Mouse (Mus musculus) embryonic facial prominence, embryonic 14.5 days (tissue): ENCODE results near the gene Mn1. TPM values are rescaled to one million over a fixed set of nuclear protein-coding genes. Genes with fewer than 3 reads are reported as not detected.

Source experiments
- ATAC-seq: fragments of 200-750 bp; cut with Nextera tagmentation; 2 replicates; pipeline ENCODE4 v1.8.0; 2017; ENCODE audit warnings: low read depth, moderate number of reproducible peaks, moderate TSS enrichment
- DNase-seq: peaks from one replicate; pipeline ENCODE4 v3.0.0-alpha.2; 2015; ENCODE audit warnings: low spot score
- H3K27ac ChIP-seq: fragments of 300-500 bp; sonication (generic); replicated peaks from 2 replicates; pipeline ENCODE4 v1.5.1; 2014; ENCODE audit warnings: low read depth, mild to moderate bottlenecking, low read length, moderate library complexity
- H3K27me3 ChIP-seq: fragments of 300-500 bp; sonication (generic); replicated peaks from 2 replicates; pipeline ENCODE4 v1.6.1; 2014; ENCODE audit warnings: low read length; ENCODE audit not compliant: control insufficient read depth, insufficient read depth
- H3K36me3 ChIP-seq: fragments of 300-500 bp; sonication (generic); 2 replicates; pipeline ENCODE4 v1.6.1; 2014; ENCODE audit warnings: low read length, mixed read lengths; ENCODE audit not compliant: control insufficient read depth, insufficient read depth
- H3K4me1 ChIP-seq: fragments of 300-500 bp; sonication (generic); 2 replicates; pipeline ENCODE4 v1.6.1; 2014; ENCODE audit warnings: antibody characterized with exemption, low read length; ENCODE audit not compliant: control insufficient read depth, insufficient read depth
- H3K4me2 ChIP-seq: fragments of 300-500 bp; sonication (generic); 2 replicates; pipeline ENCODE4 v1.6.1; 2014; ENCODE audit warnings: low read depth, mild to moderate bottlenecking, low read length, moderate library complexity, mixed read lengths
- H3K4me3 ChIP-seq: fragments of 300-500 bp; sonication (generic); 2 replicates; pipeline ENCODE4 v1.5.1; 2014; ENCODE audit warnings: low read depth, mild to moderate bottlenecking, low read length
- H3K9ac ChIP-seq: fragments of 300-500 bp; sonication (generic); 2 replicates; pipeline ENCODE4 v1.6.1; 2014; ENCODE audit warnings: low read depth, mild to moderate bottlenecking, low read length, moderate library complexity, mixed read lengths
- H3K9me3 ChIP-seq: fragments of 300-500 bp; sonication (generic); 2 replicates; pipeline ENCODE4 v1.6.1; 2016; ENCODE audit warnings: low read length; ENCODE audit not compliant: control insufficient read depth
- WGBS: fragments of 180-500 bp; shearing (Covaris S2); extraction: QIAGEN DNeasy Blood & Tissue Kit; methylation state at CpG from one replicate; pipeline ENCODE4 v1.1.7; 2014; 5-methylcytosine and 5-hydroxymethylcytosine counted together
- polyA plus RNA-seq: library from polyadenylated mRNA; unstranded; fragments of >200 nt; fragmentation: Nextera tagmentation; extraction: Ambion mirVana; gene quantifications from 2 replicates; pipeline ENCODE4 v1.2.1, GENCODE M21; 2014

Mn1 gene
- 29.1 and 33.3 TPM in 2 replicates for polyA plus RNA-seq

DNA sequence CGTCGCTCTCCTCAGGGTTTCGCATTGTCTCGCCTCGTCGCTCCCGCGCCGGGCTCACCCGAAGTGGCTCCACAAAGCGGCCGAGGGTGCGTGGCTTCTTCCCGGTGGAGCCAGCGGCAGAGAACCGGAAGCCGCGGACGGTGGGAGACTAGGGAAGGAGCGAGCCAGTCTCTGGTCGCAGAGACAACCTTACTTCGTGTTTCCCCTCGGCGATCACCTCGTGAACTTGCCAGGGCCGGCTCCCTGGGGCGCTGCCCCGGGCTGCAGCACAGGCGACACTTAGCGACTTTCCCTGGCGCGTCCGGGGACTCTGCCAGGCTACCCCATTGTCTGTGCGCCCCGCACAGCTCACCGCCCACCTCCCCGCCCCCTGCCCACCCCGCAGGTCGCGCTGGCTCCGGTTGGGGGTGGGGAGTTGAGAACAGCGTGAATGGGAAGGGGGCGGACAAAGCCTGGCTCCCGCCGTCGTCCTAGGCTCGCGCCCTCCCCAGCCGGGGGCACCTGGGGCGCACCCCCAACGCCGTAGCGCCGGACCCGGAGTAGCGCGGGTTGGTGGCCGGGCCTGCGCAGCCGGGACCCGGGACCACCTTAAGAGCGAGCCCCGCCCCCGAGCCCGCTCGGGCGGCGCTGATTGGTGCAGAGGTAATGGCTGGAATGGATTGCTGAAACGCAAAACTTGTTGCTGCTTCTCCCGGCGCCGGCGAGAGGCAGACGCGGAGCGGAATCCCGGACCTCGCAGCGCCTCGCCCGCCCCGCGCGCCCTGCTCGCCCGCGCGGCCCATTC lies at the start of gene Mn1:
Gene Mn1, plus strand, starts transcription at position 772 of the 784 bp plus-strand sequence.
- Histone ChIP-seq H3K4me3 (peak within 1 kb of the TSS; percentile 94), H3K27ac (peak within 1 kb of the TSS; percentile 95), H3K27me3 (no peaks in the 10 kb centered on the region), H3K9me3 (no peaks in the 10 kb centered on the region), H3K9ac (peak within 1 kb of the TSS; percentile 98), H3K4me1 (peaks cover 21% of the 10 kb centered on the region), H3K36me3 (peaks cover 35% of the 10 kb centered on the region), H3K4me2 (peak within 1 kb of the TSS; percentile 97)
- ATAC-seq (peak; percentile 92), DNase-seq (peak; percentile 98)
- under 1% methylated on average over 50 of the region's 88 CpGs for WGBS

DNA sequence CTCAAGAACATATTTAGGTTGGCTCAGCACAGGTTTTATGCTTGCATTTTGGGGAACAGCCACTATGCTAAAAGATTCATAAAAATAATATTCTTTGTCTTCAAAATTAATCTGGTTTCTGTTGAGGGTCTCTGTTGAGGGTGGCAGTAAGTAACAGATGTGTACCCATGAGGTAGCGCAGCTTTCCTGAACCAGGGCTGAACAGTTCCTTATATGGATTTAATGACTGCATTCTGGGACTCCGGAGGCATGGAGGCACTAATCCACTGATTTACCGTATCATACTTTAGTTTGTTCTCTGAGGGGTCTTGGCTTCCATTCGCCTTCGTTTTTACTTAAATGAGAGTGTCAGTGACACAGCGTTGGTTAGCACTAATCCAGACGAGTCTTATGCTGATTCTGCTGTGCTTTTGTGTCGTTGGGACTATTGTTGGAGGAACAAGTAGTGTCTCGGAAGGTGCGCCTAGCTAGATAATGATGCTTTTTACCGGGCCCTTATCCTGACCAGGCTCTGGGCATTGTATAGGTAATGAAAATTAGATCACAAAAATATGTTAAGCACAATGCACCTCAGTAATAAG lies 49.1 kb upstream of the Mn1 start:
- no peak overlapping the region for H3K4me3 ChIP-seq
- H3K9ac ChIP-seq = no peak overlapping the region
- peaks cover 51% of the 10 kb centered on the region for H3K36me3 ChIP-seq
- ATAC-seq (no peak), DNase-seq (no peak)
- no peak overlapping the region for H3K27ac ChIP-seq
- WGBS = 70% methylated on average over 11 of the region's 11 CpGs
- no peaks in the 10 kb centered on the region for H3K9me3 ChIP-seq
- H3K4me1 ChIP-seq = no peaks in the 10 kb centered on the region
- H3K4me2 ChIP-seq = no peak overlapping the region
- no peaks in the 10 kb centered on the region for H3K27me3 ChIP-seq

DNA sequence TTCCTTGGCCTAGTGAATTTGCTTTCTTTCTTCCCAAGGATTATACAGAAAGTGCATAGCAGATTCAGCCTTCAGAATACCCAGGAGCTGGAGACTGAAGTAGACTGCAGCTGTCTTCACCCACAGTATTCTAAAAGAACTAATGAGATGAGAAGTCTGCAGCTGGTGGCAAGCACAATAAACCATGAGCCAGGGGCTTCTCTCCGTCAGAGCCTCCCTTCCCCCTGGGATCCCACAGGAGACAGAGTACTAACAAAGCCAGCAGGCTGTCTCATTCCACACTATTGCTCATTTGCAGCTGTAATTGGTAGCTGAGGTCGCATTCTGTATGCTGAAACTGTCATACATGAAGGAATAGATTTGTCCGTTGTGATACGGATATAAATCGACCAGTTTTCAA lies 48.6 kb upstream of the Mn1 start:
- no peak overlapping the region for H3K4me3 ChIP-seq
- H3K27me3 ChIP-seq = no peaks in the 10 kb centered on the region
- no peak overlapping the region for H3K4me2 ChIP-seq
- no peak overlapping the region for H3K9ac ChIP-seq
- H3K4me1 ChIP-seq = no peaks in the 10 kb centered on the region
- peak; percentile 84 for DNase-seq
- peak; percentile 67; the same call in 1 of the 2 replicates for ATAC-seq
- peaks cover 55% of the 10 kb centered on the region for H3K36me3 ChIP-seq
- WGBS = 69% methylated on average over 5 of the region's 5 CpGs
- H3K9me3 ChIP-seq = no peaks in the 10 kb centered on the region
- no peak overlapping the region; the same call in 1 of the 2 replicates for H3K27ac ChIP-seq

DNA sequence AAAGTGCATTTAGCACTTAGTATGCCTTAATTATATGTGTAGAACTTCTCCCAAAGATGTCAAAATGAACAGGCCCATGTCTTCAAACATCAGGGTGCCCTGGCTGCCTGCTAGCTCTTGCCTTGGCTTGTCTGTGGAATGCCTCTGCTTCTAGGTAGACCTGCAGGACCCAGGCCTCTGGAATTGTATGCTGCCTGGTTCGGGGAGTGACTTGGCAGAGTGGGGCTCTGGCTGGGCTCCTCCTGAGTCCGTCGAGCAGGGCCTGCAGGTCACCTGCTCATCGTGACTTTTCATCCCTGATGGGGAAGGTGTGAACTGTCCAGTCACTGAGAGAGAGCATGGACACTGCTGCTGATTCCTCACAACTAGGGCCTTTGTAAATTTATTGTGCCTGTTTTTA lies 41.5 kb upstream of the Mn1 start:
- WGBS = 69% methylated on average over 4 of the region's 4 CpGs
- ATAC-seq (no peak), DNase-seq (peak; percentile 45)
- H3K36me3 ChIP-seq = peaks cover 75% of the 10 kb centered on the region
- H3K27me3 ChIP-seq = no peaks in the 10 kb centered on the region
- peak overlapping the region; percentile 72 for H3K27ac ChIP-seq
- 0 out of 2 replicates have a peak overlapping the region, but pooled peaks have one; percentile 6 for H3K9ac ChIP-seq
- no peak overlapping the region for H3K4me3 ChIP-seq
- no peaks in the 10 kb centered on the region for H3K9me3 ChIP-seq
- H3K4me2 ChIP-seq = no peak overlapping the region
- H3K4me1 ChIP-seq = peaks cover 32% of the 10 kb centered on the region

DNA sequence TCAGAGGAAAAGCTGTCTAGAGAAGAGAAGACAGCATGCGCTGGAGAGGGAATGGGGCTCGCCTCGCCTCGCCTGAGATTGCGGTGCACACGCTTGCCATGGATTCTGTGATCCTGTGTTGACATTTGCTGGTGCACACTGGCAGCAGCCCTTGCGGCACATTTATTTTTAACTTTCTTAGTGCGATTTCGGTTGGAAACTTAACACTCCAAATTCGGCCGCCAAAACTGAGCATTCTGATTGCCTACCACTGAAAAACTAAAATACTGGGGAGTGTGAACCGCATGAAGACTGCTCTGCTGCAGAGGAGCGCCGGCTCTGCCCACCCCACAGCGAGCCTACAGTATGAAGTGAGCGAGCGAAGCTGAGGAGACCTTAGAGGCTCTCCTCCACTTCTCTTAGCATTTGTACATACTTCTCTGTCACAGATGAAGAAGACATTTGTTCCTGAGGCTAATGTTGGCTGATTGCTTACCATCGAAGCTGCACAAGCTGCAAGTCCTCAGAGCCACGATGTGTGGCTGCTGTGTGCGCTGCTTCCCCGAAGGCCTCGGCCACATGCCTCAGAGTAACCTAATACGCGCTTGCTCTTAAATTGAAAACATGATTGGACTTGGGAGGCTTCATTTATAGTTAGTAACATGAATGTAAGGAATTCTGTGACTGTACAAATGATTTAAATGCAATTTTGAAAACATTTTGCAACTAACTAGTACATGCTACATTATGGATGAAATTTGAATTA lies 40.7 kb upstream of the Mn1 start:
- H3K4me2 ChIP-seq = no peak overlapping the region
- peak; percentile 92 for DNase-seq
- H3K9ac ChIP-seq = 0 out of 2 replicates have a peak overlapping the region, but pooled peaks have one; percentile 6
- H3K4me3 ChIP-seq = no peak overlapping the region
- ATAC-seq = peak; percentile 73
- WGBS = 48% methylated on average over 24 of the region's 24 CpGs
- peak overlapping the region; percentile 72 for H3K27ac ChIP-seq
- H3K9me3 ChIP-seq = no peaks in the 10 kb centered on the region
- peaks cover 75% of the 10 kb centered on the region for H3K36me3 ChIP-seq
- H3K27me3 ChIP-seq = no peaks in the 10 kb centered on the region
- H3K4me1 ChIP-seq = peaks cover 32% of the 10 kb centered on the region

DNA sequence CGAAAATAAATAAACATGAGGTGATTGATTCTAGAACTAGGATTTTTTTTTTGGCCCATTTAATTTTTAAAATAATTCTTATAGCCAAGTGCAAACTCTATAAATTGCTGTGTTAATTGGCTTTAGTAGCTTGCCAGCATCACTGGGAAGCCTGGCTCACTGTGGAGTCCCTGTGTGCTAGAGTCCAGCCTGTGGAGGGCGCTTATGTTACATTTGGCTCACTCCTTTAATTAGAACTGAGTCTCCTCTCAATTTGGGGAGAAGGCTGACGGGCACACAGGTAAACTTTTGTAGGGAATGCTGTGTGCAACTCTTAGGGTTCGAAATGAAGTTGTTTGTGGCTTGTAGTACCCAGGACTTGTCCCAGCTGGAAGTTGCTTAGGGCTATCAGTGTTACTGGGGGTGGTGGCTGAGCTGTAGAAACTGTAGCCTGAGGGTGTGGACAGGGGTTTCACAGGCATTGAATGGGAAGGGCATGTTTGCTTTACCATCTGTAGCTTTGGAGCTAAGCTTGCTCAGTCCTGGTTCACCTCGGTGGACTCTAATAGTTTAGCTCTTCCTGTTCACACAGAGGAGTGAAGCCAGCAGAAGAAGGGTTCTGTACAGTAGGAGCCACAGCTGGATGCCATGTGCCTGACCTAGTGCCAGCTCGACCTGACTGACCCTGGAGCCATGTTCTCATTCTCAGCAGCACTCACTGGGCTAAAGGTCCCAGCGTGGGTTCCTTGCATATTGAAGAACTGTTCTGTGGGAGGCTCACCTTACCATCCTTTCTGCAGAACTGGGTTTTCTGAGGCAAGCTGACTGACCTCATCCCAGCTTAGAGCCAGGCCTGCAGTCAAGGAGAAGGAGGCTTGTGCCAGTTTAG lies 38.8 kb upstream of the Mn1 start:
- 61% methylated on average over 7 of the region's 7 CpGs for WGBS
- ATAC-seq = no peak
- peaks cover 32% of the 10 kb centered on the region for H3K4me1 ChIP-seq

DNA sequence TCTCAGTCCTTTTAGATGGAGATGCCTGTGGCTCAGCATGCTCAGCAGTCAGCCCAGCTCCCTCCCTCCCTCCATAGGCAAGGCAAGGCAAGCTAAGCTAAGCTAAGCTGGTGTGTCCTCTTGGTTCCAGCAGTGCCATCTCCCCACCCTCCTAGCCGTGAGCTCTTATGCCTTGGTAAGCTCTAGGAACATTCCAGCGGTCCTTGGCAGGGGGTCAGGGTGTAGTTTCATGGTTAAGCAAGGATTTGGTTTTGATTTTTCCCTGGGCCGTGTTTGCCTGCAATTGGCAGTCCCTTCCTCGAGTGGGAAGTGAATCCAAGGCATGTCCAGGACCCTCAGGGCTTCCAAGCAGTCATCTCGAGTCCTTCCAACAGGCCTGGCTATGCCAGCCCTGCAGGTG lies 33.8 kb upstream of the Mn1 start:
- H3K9ac ChIP-seq = no peak overlapping the region
- H3K4me1 ChIP-seq = peaks cover 9% of the 10 kb centered on the region
- H3K36me3 ChIP-seq = peaks cover 85% of the 10 kb centered on the region
- H3K27ac ChIP-seq = 0 out of 2 replicates have a peak overlapping the region, but pooled peaks have one; percentile 44
- no peaks in the 10 kb centered on the region for H3K27me3 ChIP-seq
- peak; percentile 57 for DNase-seq
- no peak for ATAC-seq
- H3K4me2 ChIP-seq = no peak overlapping the region
- no peak overlapping the region for H3K4me3 ChIP-seq
- no peaks in the 10 kb centered on the region for H3K9me3 ChIP-seq
- 44% methylated on average over 5 of the region's 5 CpGs for WGBS

More for the DNA sequence above, 38.8 kb upstream of the Mn1 start:
- Histone ChIP-seq H3K27ac (0 out of 2 replicates have a peak overlapping the region, but pooled peaks have one; percentile 6), H3K36me3 (peaks cover 68% of the 10 kb centered on the region), H3K27me3 (no peaks in the 10 kb centered on the region), H3K9ac (no peak overlapping the region), H3K4me2 (no peak overlapping the region), H3K9me3 (no peaks in the 10 kb centered on the region), H3K4me3 (no peak overlapping the region)
- no peak for DNase-seq

DNA sequence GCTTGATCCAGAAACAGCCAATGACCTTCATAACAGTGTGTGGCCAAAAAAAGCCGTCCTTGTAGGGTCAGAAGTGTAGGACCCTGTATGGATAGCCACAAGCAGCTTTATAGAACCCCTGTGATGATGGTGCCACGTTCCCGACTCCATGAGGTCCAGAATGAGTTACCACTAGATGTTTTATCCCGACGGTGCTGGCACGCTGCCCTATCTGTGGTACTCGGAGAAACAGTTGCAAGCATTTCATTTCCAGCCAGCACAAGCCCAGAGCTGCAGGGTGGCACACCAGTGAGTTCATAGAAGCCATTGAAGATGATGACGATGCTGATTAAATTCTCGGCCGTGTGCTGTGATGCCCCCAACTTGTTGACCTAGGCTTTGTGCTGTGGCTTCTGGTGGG lies 26.3 kb upstream of the Mn1 start:
- no peak overlapping the region for H3K4me2 ChIP-seq
- 70% methylated on average over 10 of the region's 10 CpGs for WGBS
- peaks cover 31% of the 10 kb centered on the region for H3K36me3 ChIP-seq
- ATAC-seq = no peak
- H3K27me3 ChIP-seq = no peaks in the 10 kb centered on the region
- no peak for DNase-seq
- H3K4me3 ChIP-seq = no peak overlapping the region
- H3K9ac ChIP-seq = no peak overlapping the region
- H3K27ac ChIP-seq = no peak overlapping the region
- H3K4me1 ChIP-seq = peaks cover 32% of the 10 kb centered on the region
- no peaks in the 10 kb centered on the region for H3K9me3 ChIP-seq
